Mouse (Mus musculus) liver, postnatal 0 days (tissue): Measurements from ENCODE around the gene Phpt1.

Experiments used
- CTCF ChIP-seq: sonication (generic); IDR thresholded peaks from 2 replicates; pipeline ENCODE4 v1.5.1; 2016; ENCODE audit warnings: antibody characterized with exemption, low read depth
- EP300 ChIP-seq: IDR thresholded peaks from 2 replicates; pipeline ENCODE4 v1.6.1; 2016; ENCODE audit warnings: antibody characterized with exemption, low read depth, mild to moderate bottlenecking

- TF ChIP-seq CTCF, result no peak
- TF ChIP-seq EP300, result no peak
These were observed 9.8 kb upstream of the Phpt1 start for GRCm38 (mm10) chr2:25584856-25585255.
